Mouse (Mus musculus): Measurements from ENCODE around the gene Cacna2d3.

- TF ChIP-seq CTCF (conservative IDR thresholded peaks at IDR 0.05 in 1 of 2, IDR thresholded peaks at IDR 0.05 in 1 of 2; ENCODE audit: low read depth in 2 of 2, low read length in 2 of 2) (no peak), POLR2A (IDR thresholded peaks at IDR 0.05; ENCODE audit: low read depth, low read length) (no peak)
Observed at GRCm38 (mm10) chr14:29752876-29753275, 31.2 kb upstream of the Cacna2d3 start.

Measured in CH12.LX (cell line).